Mouse (Mus musculus) forebrain, embryonic 16.5 days (tissue): Measurements from ENCODE around the gene Zfp90. TPM values are rescaled to one million over a fixed set of nuclear protein-coding genes. Genes with fewer than 3 reads are reported as not detected.
A peak's percentile ranks its signal among the peaks of the same experiment; 100 is the strongest.

ENCODE experiments used
- ATAC-seq: fragments of 200-750 bp; cut with Nextera tagmentation; 2 replicates; pipeline ENCODE4 v1.8.0; 2017; ENCODE audit warnings: mild to moderate bottlenecking, moderate library complexity
- H3K27ac ChIP-seq: fragments of 300-500 bp; sonication (generic); 2 replicates; pipeline ENCODE4 v1.5.1; 2014; ENCODE audit warnings: low read length, control low read depth
- H3K27me3 ChIP-seq: fragments of 300-500 bp; sonication (generic); replicated peaks from 2 replicates; pipeline ENCODE4 v1.6.1; 2014; ENCODE audit warnings: low read length; ENCODE audit not compliant: control insufficient read depth, insufficient read depth
- H3K36me3 ChIP-seq: fragments of 300-500 bp; sonication (generic); 2 replicates; pipeline ENCODE4 v1.6.1; 2014; ENCODE audit not compliant: control insufficient read depth, insufficient read depth
- H3K4me1 ChIP-seq: fragments of 300-500 bp; sonication (generic); replicated peaks from 2 replicates; pipeline ENCODE4 v1.6.1; 2014; ENCODE audit warnings: low read length; ENCODE audit not compliant: control insufficient read depth, insufficient read depth
- H3K4me2 ChIP-seq: fragments of 300-500 bp; sonication (generic); 2 replicates; pipeline ENCODE4 v1.6.1; 2014; ENCODE audit warnings: mild to moderate bottlenecking, low read length, control low read depth
- H3K4me3 ChIP-seq: fragments of 300-500 bp; sonication (generic); replicated peaks from 2 replicates; pipeline ENCODE4 v1.5.1; 2014; ENCODE audit warnings: mild to moderate bottlenecking, low read length, control low read depth
- H3K9ac ChIP-seq: fragments of 300-500 bp; sonication (generic); replicated peaks from 2 replicates; pipeline ENCODE4 v1.6.1; 2014; ENCODE audit warnings: low read depth, low read length, control low read depth
- H3K9me3 ChIP-seq: fragments of 300-500 bp; sonication (generic); 2 replicates; pipeline ENCODE4 v1.6.1; 2016; ENCODE audit warnings: low read length; ENCODE audit not compliant: control insufficient read depth
- WGBS: fragments of 180-500 bp; shearing (Covaris S2); extraction: QIAGEN DNeasy Blood & Tissue Kit; methylation state at CpG from one replicate; pipeline ENCODE4 v1.1.7; 2014; 5-methylcytosine and 5-hydroxymethylcytosine counted together
- polyA plus RNA-seq: library from polyadenylated mRNA; unstranded; fragments of >200 nt; fragmentation: Nextera tagmentation; extraction: Ambion mirVana; gene quantifications from 2 replicates; pipeline ENCODE4 v1.2.1, GENCODE M21; 2015

Gene Zfp90
- polyA plus RNA-seq, 1 experiment from 2014 or later: 59.2 TPM

GRCm38 (mm10) chr8:106394493-106394892 lies 20.6 kb upstream of the Zfp90 start:
- H3K27ac ChIP-seq: no peak overlapping the region
- no peak overlapping the region for H3K4me2 ChIP-seq
- H3K4me1 ChIP-seq: no peaks in the 10 kb centered on the region
- 89% methylated on average over 4 of the region's 4 CpGs for WGBS
- ATAC-seq: no peak
- H3K27me3 ChIP-seq: no peaks in the 10 kb centered on the region
- H3K4me3 ChIP-seq: no peak overlapping the region
- no peaks in the 10 kb centered on the region for H3K9me3 ChIP-seq
- no peaks in the 10 kb centered on the region for H3K36me3 ChIP-seq
- H3K9ac ChIP-seq: no peak overlapping the region

- Histone ChIP-seq H3K4me3 (no peak overlapping the region), H3K36me3 (no peaks in the 10 kb centered on the region), H3K27me3 (no peaks in the 10 kb centered on the region), H3K4me1 (peaks cover 10% of the 10 kb centered on the region), H3K4me2 (no peak overlapping the region), H3K9ac (no peak overlapping the region), H3K27ac (no peak overlapping the region), H3K9me3 (no peaks in the 10 kb centered on the region)
- 45% methylated on average over 8 of the region's 8 CpGs for WGBS
- 0 out of 2 replicates have a peak, but pooled peaks have one; percentile 43 for ATAC-seq
Observed at GRCm38 (mm10) chr8:106399694-106400093, 15.4 kb upstream of the Zfp90 start.

- H3K36me3 ChIP-seq: no peaks in the 10 kb centered on the region
- peaks cover 10% of the 10 kb centered on the region for H3K4me1 ChIP-seq
- no peak overlapping the region for H3K27ac ChIP-seq
- 37% methylated on average over 5 of the region's 5 CpGs for WGBS
- H3K9ac ChIP-seq: no peak overlapping the region
- no peaks in the 10 kb centered on the region for H3K9me3 ChIP-seq
- H3K27me3 ChIP-seq: no peaks in the 10 kb centered on the region
- no peak overlapping the region for H3K4me3 ChIP-seq
- no peak for ATAC-seq
- H3K4me2 ChIP-seq: no peak overlapping the region
Observed at GRCm38 (mm10) chr8:106400181-106400580, 14.9 kb upstream of the Zfp90 start.

DNA sequence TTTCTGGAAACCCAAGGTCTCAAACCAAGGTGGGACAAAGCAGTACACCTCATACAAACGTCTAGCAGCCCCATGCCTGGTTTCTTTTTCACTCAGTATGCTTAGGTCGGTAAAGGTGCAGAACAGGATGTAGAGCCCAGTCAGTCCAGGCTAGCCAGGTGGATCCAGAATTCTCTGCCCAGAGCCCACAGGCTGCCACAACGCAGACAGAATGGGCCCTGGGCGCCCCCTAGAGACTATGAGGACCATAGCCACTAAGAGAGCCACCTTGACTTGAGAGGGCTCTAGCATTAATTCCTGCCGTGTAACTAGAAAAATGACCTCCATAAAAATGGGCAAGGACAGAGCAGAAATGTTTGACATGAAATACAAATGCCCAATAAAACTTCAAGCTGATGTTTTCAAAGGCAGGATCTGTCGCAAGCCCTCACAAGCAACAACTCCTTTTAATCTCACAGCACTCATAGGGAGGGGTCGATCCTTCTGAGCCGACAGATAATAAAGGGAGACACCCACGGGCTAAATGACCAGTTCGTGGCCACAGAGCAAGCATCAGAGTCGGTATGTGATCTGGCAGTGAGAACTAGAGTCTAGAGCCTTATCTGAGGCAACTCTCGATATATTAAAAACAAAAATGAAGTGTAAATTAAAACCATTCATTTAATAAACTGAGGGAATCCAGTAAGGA lies 11.7 kb upstream of the Zfp90 start:
- Histone ChIP-seq H3K9ac (no peak overlapping the region), H3K4me2 (no peak overlapping the region), H3K27me3 (no peaks in the 10 kb centered on the region), H3K9me3 (no peaks in the 10 kb centered on the region), H3K36me3 (no peaks in the 10 kb centered on the region), H3K4me3 (no peak overlapping the region), H3K4me1 (peaks cover 10% of the 10 kb centered on the region), H3K27ac (no peak overlapping the region)
- 47% methylated on average over 12 of the region's 12 CpGs for WGBS
- peak; percentile 57 for ATAC-seq

GRCm38 (mm10) chr8:106404825-106405224 lies 10.3 kb upstream of the Zfp90 start:
- WGBS: 52% methylated on average over 3 of the region's 3 CpGs
- no peak overlapping the region for H3K9ac ChIP-seq
- H3K9me3 ChIP-seq: no peaks in the 10 kb centered on the region
- no peak overlapping the region for H3K4me3 ChIP-seq
- no peaks in the 10 kb centered on the region for H3K36me3 ChIP-seq
- peaks cover 9% of the 10 kb centered on the region for H3K4me1 ChIP-seq
- H3K4me2 ChIP-seq: no peak overlapping the region
- no peak for ATAC-seq
- H3K27me3 ChIP-seq: no peaks in the 10 kb centered on the region
- H3K27ac ChIP-seq: no peak overlapping the region

GRCm38 (mm10) chr8:106405810-106406209 lies 9.3 kb upstream of the Zfp90 start:
- no peak overlapping the region for H3K4me3 ChIP-seq
- no peaks in the 10 kb centered on the region for H3K36me3 ChIP-seq
- H3K9ac ChIP-seq: no peak overlapping the region
- H3K4me1 ChIP-seq: 0 out of 2 replicates have a peak, but pooled peaks cover 3% of the 10 kb centered on the region
- ATAC-seq: no peak
- no peaks in the 10 kb centered on the region for H3K27me3 ChIP-seq
- no peak overlapping the region for H3K27ac ChIP-seq
- no peaks in the 10 kb centered on the region for H3K9me3 ChIP-seq
- no peak overlapping the region for H3K4me2 ChIP-seq
- 77% methylated on average over 16 of the region's 16 CpGs for WGBS

- 72% methylated on average over 7 of the region's 7 CpGs for WGBS
- Histone ChIP-seq H3K4me1 (no peaks in the 10 kb centered on the region), H3K4me3 (no peak overlapping the region), H3K4me2 (no peak overlapping the region), H3K9ac (no peak overlapping the region), H3K36me3 (no peaks in the 10 kb centered on the region), H3K27me3 (no peaks in the 10 kb centered on the region), H3K9me3 (no peaks in the 10 kb centered on the region), H3K27ac (no peak overlapping the region)
- no peak for ATAC-seq
Observed at GRCm38 (mm10) chr8:106410055-106410454, 5.1 kb upstream of the Zfp90 start.

GRCm38 (mm10) chr8:106410564-106410963 lies 4.6 kb upstream of the Zfp90 start:
- WGBS: 76% methylated on average over 7 of the region's 7 CpGs
- H3K4me1 ChIP-seq: no peaks in the 10 kb centered on the region
- ATAC-seq: no peak
- no peak overlapping the region for H3K4me3 ChIP-seq
- H3K4me2 ChIP-seq: no peak overlapping the region
- no peaks in the 10 kb centered on the region for H3K27me3 ChIP-seq
- H3K36me3 ChIP-seq: no peaks in the 10 kb centered on the region
- no peak overlapping the region for H3K27ac ChIP-seq
- H3K9ac ChIP-seq: no peak overlapping the region
- H3K9me3 ChIP-seq: no peaks in the 10 kb centered on the region

DNA sequence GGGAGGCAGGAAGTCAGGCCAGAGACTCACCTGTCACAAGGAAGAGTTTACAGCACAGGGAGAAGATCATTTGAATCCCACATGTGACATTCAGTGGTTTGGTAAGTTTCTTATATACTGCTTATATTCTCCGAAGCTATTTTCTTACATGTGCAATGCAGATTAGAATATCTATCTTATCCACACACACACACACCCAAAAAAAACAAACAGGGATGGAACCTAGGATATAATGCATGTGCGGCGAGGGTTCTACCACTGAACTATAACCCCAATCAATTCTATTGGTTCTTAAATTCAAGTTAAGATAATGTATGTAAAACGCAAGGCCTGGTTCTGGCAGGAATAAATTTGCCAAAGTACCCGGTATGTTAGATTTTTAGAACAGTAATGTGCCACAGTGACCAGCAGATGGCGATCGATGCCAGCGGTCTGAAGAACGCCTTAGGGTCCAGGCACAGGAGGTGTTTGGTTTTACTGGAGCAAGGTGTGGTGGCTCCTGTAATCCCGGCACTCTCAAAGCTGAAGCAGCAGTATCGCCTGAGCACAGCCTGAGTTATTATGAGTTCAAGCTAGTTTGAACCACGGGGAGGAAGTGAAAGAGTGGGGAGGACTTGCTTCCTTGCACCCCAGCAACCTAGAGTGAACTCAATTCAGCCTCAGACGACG lies 3.2 kb upstream of the Zfp90 start:
- no peak for ATAC-seq
- H3K27ac ChIP-seq: no peak overlapping the region
- H3K4me1 ChIP-seq: peaks cover 10% of the 10 kb centered on the region
- no peaks in the 10 kb centered on the region for H3K27me3 ChIP-seq
- H3K4me3 ChIP-seq: no peak overlapping the region
- no peaks in the 10 kb centered on the region for H3K36me3 ChIP-seq
- H3K9me3 ChIP-seq: peaks cover 2% of the 10 kb centered on the region; the same call in 1 of the 2 replicates
- WGBS: 21% methylated on average over 14 of the region's 14 CpGs
- H3K9ac ChIP-seq: no peak overlapping the region
- no peak overlapping the region for H3K4me2 ChIP-seq
